Mouse (Mus musculus) liver, embryonic 18 days (tissue): ENCODE data around the gene Zic3. TPM values are rescaled to one million over a fixed set of nuclear protein-coding genes. Genes with fewer than 3 reads are reported as not detected.

ENCODE experiments used
- polyA plus RNA-seq: library from polyadenylated mRNA; depleted of rRNA; stranded (reverse); fragments of >200 nt; gene quantifications from 2 replicates; pipeline ENCODE4 v1.2.3, GENCODE M21; 2012; rRNA removed

Zic3 gene
- polyA plus RNA-seq = not detected in 2 replicates

GRCm38 (mm10) chrX:58022400-58022799 lies at the start of gene Zic3:
Gene Zic3, plus strand, starts transcription at chrX:58022700.

